Mouse (Mus musculus) c-Kit-positive CD71-positive TER-119-positive erythroid progenitor cells, embryonic 14.5 days (primary cell): Measurements from ENCODE around the gene Clta.

Experiments
- DNase-seq: peaks from one replicate; pipeline ENCODE4 v3.0.0-alpha.2; 2013; ENCODE audit warnings: low spot score

Gene Clta

GRCm38 (mm10) chr4:44004126-44004525, at the start of gene Clta:
Gene Clta, plus strand, starts transcription at chr4:44004452.
- peak; percentile 85 for DNase-seq

- DNase-seq, result peak; percentile 85
Measured at GRCm38 (mm10) chr4:43957292-43957845, 46.9 kb upstream of the Clta start, which contains the start of gene Glipr2. Gene Glipr2, plus strand, starts transcription at chr4:43957401.

GRCm38 (mm10) chr4:43957846-43958461, 46.3 kb upstream of the Clta start:
- DNase-seq, result no peak

GRCm38 (mm10) chr4:43959523-43960179, 44.6 kb upstream of the Clta start:
- peak; percentile 64 for DNase-seq

- peak; percentile 72 for DNase-seq
Measured at GRCm38 (mm10) chr4:43960207-43960606, 44.0 kb upstream of the Clta start.

GRCm38 (mm10) chr4:43964326-43964833, 39.9 kb upstream of the Clta start:
- peak; percentile 80 for DNase-seq

GRCm38 (mm10) chr4:43964951-43965684, 39.1 kb upstream of the Clta start:
- DNase-seq, result no peak

- no peak for DNase-seq
Measured at GRCm38 (mm10) chr4:43965856-43966535, 38.3 kb upstream of the Clta start.

- DNase-seq, result no peak
Measured at GRCm38 (mm10) chr4:43968650-43969049, 35.6 kb upstream of the Clta start.

GRCm38 (mm10) chr4:43969373-43969772, 34.9 kb upstream of the Clta start:
- DNase-seq, result no peak

- DNase-seq, result no peak
Measured at GRCm38 (mm10) chr4:43970393-43971330, 33.6 kb upstream of the Clta start.

- no peak for DNase-seq
Measured at GRCm38 (mm10) chr4:43971541-43972136, 32.6 kb upstream of the Clta start.

- DNase-seq, result no peak
Measured at GRCm38 (mm10) chr4:43972137-43972591, 32.1 kb upstream of the Clta start.

- DNase-seq, result no peak
Measured at GRCm38 (mm10) chr4:43973526-43973981, 30.7 kb upstream of the Clta start.

GRCm38 (mm10) chr4:43974914-43975616, 29.2 kb upstream of the Clta start:
- DNase-seq, result no peak

GRCm38 (mm10) chr4:43976223-43976740, 28.0 kb upstream of the Clta start:
- DNase-seq, result no peak

GRCm38 (mm10) chr4:43978521-43979443, 25.5 kb upstream of the Clta start:
- no peak for DNase-seq

GRCm38 (mm10) chr4:43979746-43980145, 24.5 kb upstream of the Clta start:
- DNase-seq, result no peak
